Mouse (Mus musculus) embryonic facial prominence, embryonic 14.5 days (tissue): ENCODE measurements at regions not wholly inside any gene's neighbourhood (a gene's known extent, or its start where the extent isn't known, plus 50 kb on each side); places are given as distances from the start of the nearest gene placed in this dataset.

ENCODE experiments used
- ATAC-seq: fragments of 200-750 bp; cut with Nextera tagmentation; 2 replicates; pipeline ENCODE4 v1.8.0; 2017; ENCODE audit warnings: low read depth, moderate number of reproducible peaks, moderate TSS enrichment
- DNase-seq: peaks from one replicate; pipeline ENCODE4 v3.0.0-alpha.2; 2015; ENCODE audit warnings: low spot score
- H3K27ac ChIP-seq: fragments of 300-500 bp; sonication (generic); replicated peaks from 2 replicates; pipeline ENCODE4 v1.5.1; 2014; ENCODE audit warnings: low read depth, mild to moderate bottlenecking, low read length, moderate library complexity
- H3K27me3 ChIP-seq: fragments of 300-500 bp; sonication (generic); replicated peaks from 2 replicates; pipeline ENCODE4 v1.6.1; 2014; ENCODE audit warnings: low read length; ENCODE audit not compliant: control insufficient read depth, insufficient read depth
- H3K36me3 ChIP-seq: fragments of 300-500 bp; sonication (generic); 2 replicates; pipeline ENCODE4 v1.6.1; 2014; ENCODE audit warnings: low read length, mixed read lengths; ENCODE audit not compliant: control insufficient read depth, insufficient read depth
- H3K4me1 ChIP-seq: fragments of 300-500 bp; sonication (generic); 2 replicates; pipeline ENCODE4 v1.6.1; 2014; ENCODE audit warnings: antibody characterized with exemption, low read length; ENCODE audit not compliant: control insufficient read depth, insufficient read depth
- H3K4me2 ChIP-seq: fragments of 300-500 bp; sonication (generic); 2 replicates; pipeline ENCODE4 v1.6.1; 2014; ENCODE audit warnings: low read depth, mild to moderate bottlenecking, low read length, moderate library complexity, mixed read lengths
- H3K4me3 ChIP-seq: fragments of 300-500 bp; sonication (generic); 2 replicates; pipeline ENCODE4 v1.5.1; 2014; ENCODE audit warnings: low read depth, mild to moderate bottlenecking, low read length
- H3K9ac ChIP-seq: fragments of 300-500 bp; sonication (generic); 2 replicates; pipeline ENCODE4 v1.6.1; 2014; ENCODE audit warnings: low read depth, mild to moderate bottlenecking, low read length, moderate library complexity, mixed read lengths
- H3K9me3 ChIP-seq: fragments of 300-500 bp; sonication (generic); 2 replicates; pipeline ENCODE4 v1.6.1; 2016; ENCODE audit warnings: low read length; ENCODE audit not compliant: control insufficient read depth
- WGBS: fragments of 180-500 bp; shearing (Covaris S2); extraction: QIAGEN DNeasy Blood & Tissue Kit; methylation state at CpG from one replicate; pipeline ENCODE4 v1.1.7; 2014; 5-methylcytosine and 5-hydroxymethylcytosine counted together

DNA sequence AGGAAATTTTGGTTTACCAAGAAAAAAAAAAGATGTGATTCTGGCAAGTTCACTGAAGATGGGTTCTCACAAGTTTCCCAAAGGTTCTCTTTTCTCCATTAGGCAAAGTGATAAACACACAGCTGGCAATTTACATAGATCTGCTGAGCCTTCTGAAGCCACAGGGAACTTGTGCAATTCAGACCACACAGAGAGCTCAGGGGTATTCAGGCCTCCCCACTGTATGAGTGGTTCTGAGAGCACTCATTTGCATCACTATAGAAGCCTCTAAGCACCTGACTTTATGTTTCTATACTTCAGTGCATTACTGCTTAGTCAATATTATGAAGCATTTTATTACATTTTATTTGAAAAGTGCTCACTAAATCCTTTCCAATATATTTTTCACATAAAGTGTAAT is 1687.1 kb downstream of the Efnb2 start:
- Histone ChIP-seq H3K9ac (no peak overlapping the region), H3K27ac (no peak overlapping the region), H3K4me3 (no peak overlapping the region), H3K27me3 (no peaks in the 10 kb centered on the region), H3K9me3 (no peaks in the 10 kb centered on the region), H3K4me2 (no peak overlapping the region), H3K4me1 (no peaks in the 10 kb centered on the region), H3K36me3 (no peaks in the 10 kb centered on the region)
- ATAC-seq = no peak
- DNase-seq = no peak

DNA sequence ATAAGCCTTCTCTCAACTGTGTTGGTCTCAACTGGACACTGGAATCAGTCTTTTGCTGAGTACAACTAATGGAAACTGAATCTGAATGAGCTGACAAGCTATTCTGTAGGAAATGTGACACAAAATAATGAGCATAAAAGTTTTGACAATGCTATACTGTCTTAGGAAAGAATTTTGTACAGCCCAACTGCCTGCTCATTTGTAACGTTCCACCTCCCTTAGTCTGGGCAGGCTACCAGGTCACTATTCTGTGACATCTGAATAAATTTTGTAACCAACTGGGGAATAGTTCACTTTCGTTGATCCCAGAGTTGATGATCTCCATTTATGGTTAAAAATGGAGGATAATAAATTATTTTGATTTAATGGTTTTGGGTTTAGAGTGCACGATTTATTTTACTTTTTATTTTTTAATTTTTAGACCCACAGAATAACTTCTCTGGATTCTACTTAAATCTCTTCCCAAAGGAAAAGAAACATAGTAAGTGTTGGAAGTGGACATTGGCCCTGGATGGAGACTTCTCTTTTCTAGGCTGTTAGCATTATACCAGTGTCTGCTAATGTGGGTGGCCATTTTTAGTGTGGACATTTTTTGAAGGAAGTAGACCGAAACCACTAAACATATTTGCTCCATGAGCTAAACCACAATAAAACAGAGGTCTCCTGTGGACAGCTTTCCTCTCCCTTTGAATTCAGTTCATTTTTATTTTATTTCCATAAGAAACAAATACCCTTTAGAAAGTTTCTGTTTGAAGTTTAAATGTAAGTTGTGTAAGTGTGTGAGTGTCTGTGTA is 1697.8 kb downstream of the Efnb2 start:
- Histone ChIP-seq H3K9me3 (no peaks in the 10 kb centered on the region), H3K4me3 (no peak overlapping the region), H3K4me1 (no peaks in the 10 kb centered on the region), H3K27me3 (no peaks in the 10 kb centered on the region), H3K27ac (no peak overlapping the region), H3K36me3 (no peaks in the 10 kb centered on the region), H3K9ac (no peak overlapping the region), H3K4me2 (no peak overlapping the region)
- WGBS = 78% methylated on average over 4 of the region's 4 CpGs
- DNase-seq (no peak), ATAC-seq (no peak)

DNA sequence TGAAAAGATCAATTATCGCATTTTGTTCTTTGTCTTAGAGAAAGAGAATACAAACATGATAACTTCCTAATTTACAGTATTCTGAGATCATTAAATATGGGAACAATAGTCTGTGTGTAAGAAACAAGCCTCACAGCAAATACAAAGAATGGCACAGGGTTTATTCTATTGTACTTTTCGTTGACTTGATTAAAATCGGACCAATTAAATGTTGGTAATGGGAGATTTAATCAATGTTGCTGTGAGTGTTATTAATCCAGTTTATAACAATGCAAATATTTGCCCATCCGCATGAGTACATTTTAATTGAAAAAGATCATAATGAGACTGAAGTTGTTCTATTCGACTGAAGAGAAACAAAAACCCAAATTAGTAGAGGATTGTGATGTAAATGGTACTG is 1703.0 kb downstream of the Efnb2 start:
- Histone ChIP-seq H3K4me2 (no peak overlapping the region), H3K27ac (no peak overlapping the region), H3K36me3 (no peaks in the 10 kb centered on the region), H3K27me3 (no peaks in the 10 kb centered on the region), H3K4me1 (no peaks in the 10 kb centered on the region), H3K4me3 (no peak overlapping the region), H3K9me3 (no peaks in the 10 kb centered on the region), H3K9ac (no peak overlapping the region)
- DNase-seq (no peak), ATAC-seq (no peak)
- 89% methylated on average over 5 of the region's 5 CpGs for WGBS

DNA sequence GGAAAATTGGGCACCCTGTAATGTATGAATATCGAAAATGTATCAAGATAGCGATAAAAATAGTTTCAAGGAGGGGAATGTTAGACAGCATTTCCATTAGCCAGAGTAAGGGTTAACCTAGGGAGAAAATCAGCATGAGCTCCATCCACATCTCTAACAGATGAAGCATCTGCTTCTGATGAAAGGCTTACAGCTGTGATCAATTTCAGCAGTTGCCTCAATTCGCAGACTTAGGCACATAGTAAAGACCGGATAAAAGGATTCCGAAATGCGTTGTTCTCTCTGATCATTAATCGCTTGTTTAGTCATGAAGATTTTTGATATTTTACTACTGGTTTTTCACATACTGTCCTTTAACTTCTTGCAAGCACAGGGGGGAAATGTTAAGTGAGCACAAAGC is 1706.8 kb downstream of the Efnb2 start:
- Histone ChIP-seq H3K4me3 (no peak overlapping the region), H3K27me3 (no peaks in the 10 kb centered on the region), H3K36me3 (no peaks in the 10 kb centered on the region), H3K9ac (no peak overlapping the region), H3K4me1 (no peaks in the 10 kb centered on the region), H3K27ac (no peak overlapping the region), H3K9me3 (no peaks in the 10 kb centered on the region), H3K4me2 (peak overlapping the region; percentile 24; the same call in 1 of the 2 replicates)
- 33% methylated on average over 7 of the region's 7 CpGs for WGBS
- DNase-seq (peak; percentile 63), ATAC-seq (no peak)

DNA sequence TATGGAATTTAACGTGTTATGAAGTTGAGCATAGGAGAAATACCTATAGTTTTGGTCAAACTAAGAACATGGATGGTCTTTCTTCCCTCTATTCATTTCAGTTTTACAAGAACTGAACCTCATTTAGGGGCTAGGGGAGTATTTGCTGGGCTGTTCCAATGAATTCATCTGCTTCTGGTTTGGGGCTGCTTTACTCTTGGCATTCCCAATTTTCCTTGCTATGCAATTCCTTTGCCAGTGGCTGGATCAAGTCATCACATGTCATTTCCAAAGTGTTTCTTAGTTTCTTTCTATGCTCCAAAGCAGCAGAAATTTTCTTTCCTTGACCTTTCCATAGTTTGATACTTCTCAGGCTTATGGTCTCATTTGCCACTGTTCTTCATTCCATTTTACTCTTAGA is 1738.6 kb downstream of the Efnb2 start:
- Histone ChIP-seq H3K4me3 (no peak overlapping the region), H3K9ac (no peak overlapping the region), H3K36me3 (no peaks in the 10 kb centered on the region), H3K9me3 (no peaks in the 10 kb centered on the region), H3K4me1 (no peaks in the 10 kb centered on the region), H3K4me2 (no peak overlapping the region), H3K27ac (no peak overlapping the region), H3K27me3 (no peaks in the 10 kb centered on the region)
- ATAC-seq (no peak), DNase-seq (peak; percentile 54)
- 68% methylated on average over 1 of the region's 1 CpGs for WGBS

DNA sequence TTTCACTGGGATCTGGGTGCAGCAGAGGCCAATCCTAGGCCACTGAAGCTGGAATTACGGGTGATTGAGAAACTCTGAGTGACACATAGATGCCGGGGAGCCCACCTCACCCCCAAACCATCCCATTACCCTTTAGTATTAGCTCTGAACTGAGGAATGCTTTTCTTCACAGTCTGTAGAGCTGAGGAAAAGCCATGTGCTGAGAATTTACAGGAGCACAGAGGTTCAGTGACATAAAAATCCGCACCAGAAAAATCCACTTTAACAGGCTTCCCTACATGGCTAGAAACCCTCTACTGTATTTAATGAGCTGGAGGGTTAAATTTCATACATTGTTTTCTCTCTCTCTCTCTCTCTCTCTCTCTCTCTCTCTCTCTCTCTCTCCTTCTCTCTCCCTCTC is 1753.4 kb downstream of the Efnb2 start:
- Histone ChIP-seq H3K4me1 (no peaks in the 10 kb centered on the region), H3K27ac (no peak overlapping the region), H3K4me2 (no peak overlapping the region), H3K27me3 (no peaks in the 10 kb centered on the region), H3K9ac (no peak overlapping the region), H3K36me3 (no peaks in the 10 kb centered on the region), H3K4me3 (no peak overlapping the region), H3K9me3 (no peaks in the 10 kb centered on the region)
- WGBS = 56% methylated on average over 3 of the region's 3 CpGs
- DNase-seq = peak; percentile 5
- no peak for ATAC-seq

DNA sequence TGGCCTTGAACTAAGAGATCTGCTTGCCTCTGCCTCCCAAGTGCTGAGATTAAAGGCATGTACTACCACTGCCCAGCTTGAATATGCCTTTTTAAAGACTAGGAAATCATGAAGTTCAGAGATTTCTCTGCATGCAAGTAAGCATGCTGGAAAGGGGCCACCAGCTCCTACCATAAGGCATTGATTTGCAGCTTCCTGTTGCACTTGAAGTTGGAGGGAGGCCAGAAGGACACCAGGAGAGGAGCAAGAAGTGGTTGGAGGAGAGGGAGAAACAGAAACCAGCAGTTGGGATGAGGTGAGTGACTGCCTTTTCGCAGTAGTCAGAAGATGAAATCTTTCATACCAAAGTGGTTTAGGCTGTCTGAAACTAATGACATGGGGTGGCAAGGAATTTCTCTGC is 1769.6 kb downstream of the Efnb2 start:
- no peaks in the 10 kb centered on the region for H3K9me3 ChIP-seq
- ATAC-seq (no peak), DNase-seq (peak; percentile 48)
- WGBS = 48% methylated on average over 1 of the region's 1 CpGs
- H3K36me3 ChIP-seq = no peaks in the 10 kb centered on the region
- no peaks in the 10 kb centered on the region for H3K27me3 ChIP-seq
- H3K4me1 ChIP-seq = no peaks in the 10 kb centered on the region
- H3K4me2 ChIP-seq = no peak overlapping the region
- H3K9ac ChIP-seq = no peak overlapping the region
- H3K4me3 ChIP-seq = no peak overlapping the region
- H3K27ac ChIP-seq = no peak overlapping the region

DNA sequence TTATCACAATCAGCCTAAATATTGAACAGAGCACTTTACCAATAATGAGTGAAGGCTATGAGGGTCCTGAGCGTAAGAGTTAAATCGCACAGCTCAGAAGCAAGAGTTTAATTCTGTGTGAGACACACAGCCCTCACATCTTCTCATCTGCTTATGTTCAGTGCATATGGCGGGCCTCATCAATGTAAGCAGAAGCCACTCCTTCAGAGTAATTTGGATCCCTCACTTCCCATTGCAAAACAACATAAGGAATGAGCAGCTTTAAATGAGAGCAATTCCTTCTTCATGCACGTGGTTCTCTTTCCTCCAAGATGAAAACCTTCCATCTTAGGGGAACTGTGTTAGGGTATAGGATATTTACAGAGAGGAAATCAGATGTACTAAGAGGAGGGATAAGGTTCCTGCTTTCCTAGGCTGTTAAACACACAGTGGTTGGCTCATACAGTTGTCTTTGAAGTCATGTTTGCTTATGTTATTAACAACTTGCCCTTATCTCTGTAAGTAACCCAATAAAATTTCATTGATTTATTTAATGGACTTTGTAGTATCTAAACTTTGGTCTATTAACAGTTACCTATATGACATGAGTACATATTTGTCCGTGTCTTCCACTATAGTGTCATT is 1774.2 kb downstream of the Efnb2 start:
- H3K4me2 ChIP-seq = no peak overlapping the region
- no peak overlapping the region for H3K4me3 ChIP-seq
- WGBS = 88% methylated on average over 5 of the region's 5 CpGs
- no peaks in the 10 kb centered on the region for H3K9me3 ChIP-seq
- ATAC-seq = no peak
- no peaks in the 10 kb centered on the region for H3K27me3 ChIP-seq
- H3K36me3 ChIP-seq = no peaks in the 10 kb centered on the region
- H3K27ac ChIP-seq = no peak overlapping the region
- H3K9ac ChIP-seq = no peak overlapping the region
- no peaks in the 10 kb centered on the region for H3K4me1 ChIP-seq
- no peak for DNase-seq

DNA sequence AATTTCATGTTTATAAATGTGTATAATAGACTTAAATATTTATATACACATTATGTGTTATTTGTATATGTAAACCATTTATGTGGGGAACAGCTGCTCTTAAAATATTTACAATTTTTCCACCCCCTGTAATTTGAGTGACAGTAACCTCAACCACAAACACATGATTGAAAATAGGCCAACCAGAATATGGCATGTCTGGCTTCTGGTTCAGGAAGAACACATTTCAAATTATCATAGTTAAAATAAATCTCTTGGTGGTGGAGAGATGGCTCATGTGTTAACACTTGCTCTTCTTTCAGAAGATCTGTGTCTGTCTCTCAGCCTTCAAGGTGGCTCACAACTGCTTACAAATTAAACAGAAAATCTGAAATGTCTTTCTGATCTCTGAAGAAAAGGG is 1776.2 kb downstream of the Efnb2 start:
- Histone ChIP-seq H3K4me2 (no peak overlapping the region), H3K4me3 (no peak overlapping the region), H3K9ac (no peak overlapping the region), H3K27me3 (no peaks in the 10 kb centered on the region), H3K9me3 (no peaks in the 10 kb centered on the region), H3K27ac (no peak overlapping the region), H3K4me1 (no peaks in the 10 kb centered on the region), H3K36me3 (no peaks in the 10 kb centered on the region)
- ATAC-seq (no peak), DNase-seq (peak; percentile 14)
